In the genomic region with DNA sequence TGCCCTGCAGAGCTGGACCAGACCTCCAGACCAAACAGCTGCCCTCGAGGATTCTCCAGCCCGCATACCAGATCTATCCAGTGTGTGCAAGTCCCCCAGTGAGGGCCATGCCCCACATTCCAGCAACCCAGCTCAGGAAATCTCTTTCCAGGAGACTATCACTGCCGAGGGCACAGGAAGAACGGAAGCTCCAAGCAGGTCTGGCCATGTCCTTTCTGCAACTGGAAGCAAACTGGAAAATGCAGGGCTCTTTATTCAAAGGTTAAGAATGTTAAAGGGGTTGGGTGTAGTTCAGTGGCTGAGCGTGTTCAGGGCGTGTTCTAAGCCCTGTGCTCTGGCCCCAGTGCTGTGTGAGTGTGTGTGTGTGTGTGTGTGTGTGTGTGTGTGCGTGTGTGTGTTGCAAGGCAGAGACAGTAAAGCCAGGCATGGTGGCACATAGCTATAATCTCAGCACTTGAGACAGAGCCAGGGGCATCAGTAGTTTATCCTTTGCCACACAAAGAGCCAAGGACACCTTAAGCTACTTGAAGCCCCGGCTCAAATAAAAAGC, we compare ENCODE assay signal across 12 mouse cellular contexts. TPM values are rescaled to one million over a fixed set of nuclear protein-coding genes. Genes with fewer than 3 reads are reported as not detected.
DNase-seq lines count a peak whose midpoint lies in the region; ATAC-seq and TF ChIP-seq lines count a peak whose summit lies in the region.
"Had no signal": no experiment of that assay in that cellular context is flagged by ENCODE, and none has a peak within 500 bp of the region (broad histone marks: within the 10 kb centered on the region; RNA-seq: fewer than 3 reads in every experiment).

No protein-coding gene starts in this region.

- no peaks in the 10 kb centered on the region for H3K79me2 ChIP-seq in myocyte (ENCODE audit: control insufficient read depth, insufficient read depth)

- no peak for TF ChIP-seq EP300 in lung, postnatal 0 days (IDR thresholded peaks at IDR 0.05)

- H3K4me3 ChIP-seq in gastrocnemius, adult 2 months, result no peak overlapping the region
- no peak overlapping the region for H3K4me3 ChIP-seq in lung, postnatal 0 days (ENCODE audit: low read depth, low read length)
- no peak overlapping the region for H3K4me3 ChIP-seq in embryonic facial prominence, embryonic 15.5 days (replicated peaks)
- H3K4me3 ChIP-seq in myocyte, result no peak overlapping the region
- H3K4me3 ChIP-seq in left cerebral cortex, adult 2 months, result no peak overlapping the region
- H3K4me3 ChIP-seq in liver, embryonic 12.5 days, result no peak overlapping the region
- H3K4me3 ChIP-seq: layer of hippocampus, adult 2 months had no signal

- no peaks in the 10 kb centered on the region for H3K36me3 ChIP-seq in lung, postnatal 0 days (ENCODE audit: insufficient read depth, low read length)
- H3K36me3 ChIP-seq in embryonic facial prominence, embryonic 15.5 days, result no peaks in the 10 kb centered on the region
- no peaks in the 10 kb centered on the region for H3K36me3 ChIP-seq in myocyte (ENCODE audit: control insufficient read depth, insufficient read depth)
- no peaks in the 10 kb centered on the region for H3K36me3 ChIP-seq in liver, embryonic 12.5 days

- H3K27ac ChIP-seq in gastrocnemius, adult 2 months, result peak overlapping the region; percentile 46; the same call in 1 of the 2 replicates
- peak overlapping the region; percentile 47; the same call in 1 of the 2 replicates for H3K27ac ChIP-seq in lung, postnatal 0 days (ENCODE audit: low read length)
- H3K27ac ChIP-seq in embryonic facial prominence, embryonic 15.5 days (replicated peaks), result peak overlapping the region; percentile 63
- H3K27ac ChIP-seq in left cerebral cortex, adult 2 months, result no peak overlapping the region
- H3K27ac ChIP-seq in liver, embryonic 12.5 days, result no peak overlapping the region
- H3K27ac ChIP-seq: layer of hippocampus, adult 2 months had no signal

- WGBS in lung, postnatal 0 days, result 26% methylated on average over 8 of the region's 8 CpGs
- 27% methylated on average over 8 of the region's 8 CpGs for WGBS in embryonic facial prominence, embryonic 15.5 days
- WGBS in liver, embryonic 12.5 days (ENCODE audit: insufficient replicate concordance), result 43% methylated on average over 8 of the region's 8 CpGs

- no peak for DNase-seq in gastrocnemius, adult 2 months
- no peak for DNase-seq in gastrocnemius, postnatal 4 days (ENCODE audit: low spot score in 2 of 2)
- peak; percentile 59 for DNase-seq in lung, postnatal 0 days (ENCODE audit: low spot score)
- DNase-seq in lung, postnatal 14 days, result no peak
- DNase-seq in left cerebral cortex, adult 2 months (ENCODE audit: extremely low spot score in 1 of 2, low spot score in 2 of 2), result no peak
- DNase-seq: adrenal gland, adult 8-10 months; cerebellum, adult 9-10 months; liver, postnatal 0 days had no signal

- H3K4me2 ChIP-seq in lung, postnatal 0 days (replicated peaks; ENCODE audit: low read depth, low read length), result no peak overlapping the region
- 0 out of 2 replicates have a peak overlapping the region, but pooled peaks have one; percentile 4 for H3K4me2 ChIP-seq in embryonic facial prominence, embryonic 15.5 days (replicated peaks)
- peak overlapping the region; percentile 35 for H3K4me2 ChIP-seq in myocyte (ENCODE audit: low read depth)
- no peak overlapping the region for H3K4me2 ChIP-seq in liver, embryonic 12.5 days

- H3ac ChIP-seq in myocyte (ENCODE audit: control insufficient read depth, insufficient read length), result no peak overlapping the region

- H3K27me3 ChIP-seq in lung, postnatal 0 days (replicated peaks; ENCODE audit: insufficient read depth, low read length), result no peaks in the 10 kb centered on the region
- H3K27me3 ChIP-seq in embryonic facial prominence, embryonic 15.5 days, result no peaks in the 10 kb centered on the region
- no peaks in the 10 kb centered on the region for H3K27me3 ChIP-seq in myocyte (ENCODE audit: control insufficient read depth, insufficient read depth, insufficient read length)
- H3K27me3 ChIP-seq in liver, embryonic 12.5 days (replicated peaks), result peaks cover 7% of the 10 kb centered on the region

- TF ChIP-seq POLR2A in myocyte (IDR thresholded peaks at IDR 0.05; ENCODE audit: insufficient read length, low read depth), result no peak

- TF ChIP-seq CTCF in gastrocnemius, adult 2 months (IDR thresholded peaks at IDR 0.05), result no peak
- no peak for TF ChIP-seq CTCF in lung, postnatal 0 days (IDR thresholded peaks at IDR 0.05)
- TF ChIP-seq CTCF in left cerebral cortex, adult 2 months (IDR thresholded peaks at IDR 0.05), result no peak

- intact Hi-C loops in gastrocnemius, adult 2 months (cut with DNase I), result no loop called here
- intact Hi-C loops in left cerebral cortex, adult 2 months (cut with DNase I), result no loop called here

- H3K4me1 ChIP-seq in lung, postnatal 0 days (ENCODE audit: insufficient read depth, low read depth, low read length), result peaks cover 5% of the 10 kb centered on the region
- H3K4me1 ChIP-seq in embryonic facial prominence, embryonic 15.5 days, result peaks cover 24% of the 10 kb centered on the region
- peaks cover 3% of the 10 kb centered on the region; the same call in 1 of the 2 replicates for H3K4me1 ChIP-seq in liver, embryonic 12.5 days

- ATAC-seq in lung, postnatal 0 days, result peak; percentile 66
- no peak for ATAC-seq in embryonic facial prominence, embryonic 15.5 days (ENCODE audit: insufficient number of reproducible peaks, low FRiP score, low TSS enrichment, low read depth)
- no peak for ATAC-seq in liver, embryonic 12.5 days
- ATAC-seq: liver, postnatal 0 days had no signal

- H3K9me3 ChIP-seq in lung, postnatal 0 days (ENCODE audit: low read length), result no peaks in the 10 kb centered on the region
- no peaks in the 10 kb centered on the region for H3K9me3 ChIP-seq in embryonic facial prominence, embryonic 15.5 days (replicated peaks)
- H3K9me3 ChIP-seq in liver, embryonic 12.5 days (replicated peaks), result no peaks in the 10 kb centered on the region

- no peak overlapping the region for H3K9ac ChIP-seq in lung, postnatal 0 days (replicated peaks; ENCODE audit: low read depth)
- H3K9ac ChIP-seq in embryonic facial prominence, embryonic 15.5 days, result no peak overlapping the region
- H3K9ac ChIP-seq in liver, embryonic 12.5 days, result no peak overlapping the region
- H3K9ac ChIP-seq: liver, postnatal 0 days had no signal

TF ChIP-seq in myocyte, 11 proteins besides CTCF, POLR2A, EP300 and RAD21:
- TF ChIP-seq MYOG (IDR thresholded peaks at IDR 0.05; ENCODE audit: control insufficient read depth in 1 of 3, insufficient read depth in 1 of 3, insufficient read length in 2 of 3, low read depth in 2 of 3), result peak in 1 of 3 experiments; percentile 66
- peak in 2 of 3 experiments; percentile 34 to 46 for TF ChIP-seq MYOD1 (IDR thresholded peaks at IDR 0.05; ENCODE audit: control insufficient read depth in 1 of 3, insufficient read length in 2 of 3, low read depth in 2 of 3)
- no peak for TF ChIP-seq TCF3 (IDR thresholded peaks at IDR 0.05; ENCODE audit: insufficient read length, low read depth)

RNA-seq across cellular contexts. Expression of a gene that starts 10.8 kb away (rescaled TPM):
- total RNA-seq in gastrocnemius, adult 2 months (2021), result 1 to 10 TPM; 2.9 to 3.7 TPM
- 10 to 100 TPM in 1 of 2 experiments, 1 to 10 TPM in 1; 8.8 to 12.1 TPM for total RNA-seq in gastrocnemius, postnatal 4 days (2021)
- polyA plus RNA-seq in lung, postnatal 0 days (2015; fragmentation: Nextera tagmentation; extraction: Ambion mirVana), result 20.0 and 29.8 TPM in 2 replicates
- 27.0 and 32.4 TPM in 2 replicates for polyA plus RNA-seq in embryonic facial prominence, embryonic 15.5 days (2015; fragmentation: Nextera tagmentation; extraction: Ambion mirVana)
- 0.56 TPM for polyA plus RNA-seq in myocyte (2012; fragmentation: generic; extraction: Trizol)
- 1 to 10 TPM; 5.1 to 6.9 TPM for total RNA-seq in left cerebral cortex, adult 2 months (2021)
- 0.25 and 0.63 TPM in 2 replicates for polyA plus RNA-seq in liver, embryonic 12.5 days (2016; fragmentation: Nextera tagmentation; extraction: Ambion mirVana)

RNA-seq across cellular contexts. Expression of a gene that starts 33.9 kb away (rescaled TPM):
- 10 to 100 TPM; 23.4 to 24.0 TPM for total RNA-seq in gastrocnemius, adult 2 months (2021)
- total RNA-seq in gastrocnemius, postnatal 4 days (2021), result 10 to 100 TPM; 29.3 to 30.4 TPM
- 23.3 and 24.6 TPM in 2 replicates for polyA plus RNA-seq in lung, postnatal 0 days (2015; fragmentation: Nextera tagmentation; extraction: Ambion mirVana)
- 41.4 and 41.6 TPM in 2 replicates for polyA plus RNA-seq in embryonic facial prominence, embryonic 15.5 days (2015; fragmentation: Nextera tagmentation; extraction: Ambion mirVana)
- polyA plus RNA-seq in myocyte (2012; fragmentation: generic; extraction: Trizol), result 27.1 TPM
- total RNA-seq in left cerebral cortex, adult 2 months (2021), result 10 to 100 TPM; 28.0 to 32.9 TPM
- 21.3 and 21.8 TPM in 2 replicates for polyA plus RNA-seq in liver, embryonic 12.5 days (2016; fragmentation: Nextera tagmentation; extraction: Ambion mirVana)

RNA-seq across cellular contexts. Expression of a gene that starts 48.9 kb away (rescaled TPM):
- total RNA-seq in gastrocnemius, adult 2 months (2021), result 1 to 10 TPM; 6.9 to 8.5 TPM
- total RNA-seq in gastrocnemius, postnatal 4 days (2021), result 10 to 100 TPM; 21.4 to 23.1 TPM
- polyA plus RNA-seq in lung, postnatal 0 days (2015; fragmentation: Nextera tagmentation; extraction: Ambion mirVana), result 54.6 and 57.5 TPM in 2 replicates
- polyA plus RNA-seq in embryonic facial prominence, embryonic 15.5 days (2015; fragmentation: Nextera tagmentation; extraction: Ambion mirVana), result 79.1 and 84.7 TPM in 2 replicates
- 42.7 TPM for polyA plus RNA-seq in myocyte (2012; fragmentation: generic; extraction: Trizol)
- total RNA-seq in left cerebral cortex, adult 2 months (2021), result 10 to 100 TPM; 38.0 to 43.2 TPM
- 46.2 and 51.8 TPM in 2 replicates for polyA plus RNA-seq in liver, embryonic 12.5 days (2016; fragmentation: Nextera tagmentation; extraction: Ambion mirVana)

Comparison
In these comparisons a context has a peak if more than half of its experiments do, and no peak if none do; other contexts are left out.
1. H3K27ac ChIP-seq: peak in gastrocnemius, adult 2 months (single experiment), lung, postnatal 0 days (single experiment) and embryonic facial prominence, embryonic 15.5 days (single experiment); none in left cerebral cortex, adult 2 months (single experiment) and liver, embryonic 12.5 days (single experiment).
2. H3K4me2 ChIP-seq: peak in embryonic facial prominence, embryonic 15.5 days (single experiment) and myocyte (single experiment); none in lung, postnatal 0 days (single experiment) and liver, embryonic 12.5 days (single experiment).
3. RNA of a gene that starts 10.8 kb away (polyA plus RNA-seq): 27.0 to 32.4 TPM in embryonic facial prominence, embryonic 15.5 days and 20.0 to 29.8 TPM in lung, postnatal 0 days; 0.56 TPM in myocyte (single experiment) and 0.25 to 0.63 TPM in liver, embryonic 12.5 days; every median in the first group is over 10 times any median in the second.